Mouse (Mus musculus): ENCODE measurements around the gene Drc1. TPM values are rescaled to one million over a fixed set of nuclear protein-coding genes. Genes with fewer than 3 reads are reported as not detected.

Gene Drc1
- polyA plus RNA-seq, 1 experiment from 2014 or later: 5.5 TPM

- no peak overlapping the region for H3K9ac ChIP-seq
- 0 out of 2 replicates have a peak, but pooled peaks cover 2% of the 10 kb centered on the region for H3K36me3 ChIP-seq (replicated peaks; ENCODE audit: control insufficient read depth, insufficient read depth)
- peak; percentile 46 for DNase-seq (ENCODE audit: low spot score)
- no peaks in the 10 kb centered on the region for H3K27me3 ChIP-seq (ENCODE audit: control insufficient read depth, insufficient read depth, low read length)
- H3K27ac ChIP-seq: no peak overlapping the region
- H3K4me3 ChIP-seq (replicated peaks; ENCODE audit: low read length): no peak overlapping the region
- no peaks in the 10 kb centered on the region for H3K9me3 ChIP-seq (ENCODE audit: control insufficient read depth, low read length)
- no peak overlapping the region for H3K4me2 ChIP-seq (replicated peaks)
- 0 out of 2 replicates have a peak, but pooled peaks cover 8% of the 10 kb centered on the region for H3K4me1 ChIP-seq (replicated peaks; ENCODE audit: control insufficient read depth, insufficient read depth, low read length)
- 60% methylated on average over 9 of the region's 9 CpGs for WGBS
- no peak for ATAC-seq (ENCODE audit: low FRiP score)
These were observed 37.4 kb upstream of the Drc1 start for GRCm38 (mm10) chr5:30243741-30244140.

- H3K4me2 ChIP-seq (replicated peaks): no peak overlapping the region
These were observed 35.2 kb upstream of the Drc1 start for GRCm38 (mm10) chr5:30245861-30246416.

GRCm38 (mm10) chr5:30247666-30248065 lies 33.5 kb upstream of the Drc1 start:
- WGBS: 97% methylated on average over 1 of the region's 1 CpGs

More at GRCm38 (mm10) chr5:30245861-30246416, 35.2 kb upstream of the Drc1 start:
- H3K4me3 ChIP-seq (replicated peaks; ENCODE audit: low read length): no peak overlapping the region
- H3K27me3 ChIP-seq (ENCODE audit: control insufficient read depth, insufficient read depth, low read length): no peaks in the 10 kb centered on the region
- no peaks in the 10 kb centered on the region for H3K9me3 ChIP-seq (ENCODE audit: control insufficient read depth, low read length)
- no peak for DNase-seq (ENCODE audit: low spot score)
- H3K27ac ChIP-seq: no peak overlapping the region
- 94% methylated on average over 9 of the region's 9 CpGs for WGBS
- H3K9ac ChIP-seq: no peak overlapping the region
- H3K36me3 ChIP-seq (replicated peaks; ENCODE audit: control insufficient read depth, insufficient read depth): 0 out of 2 replicates have a peak, but pooled peaks cover 14% of the 10 kb centered on the region
- H3K4me1 ChIP-seq (replicated peaks; ENCODE audit: control insufficient read depth, insufficient read depth, low read length): 0 out of 2 replicates have a peak, but pooled peaks cover 8% of the 10 kb centered on the region
- no peak for ATAC-seq (ENCODE audit: low FRiP score)

GRCm38 (mm10) chr5:30255567-30256354 lies 25.4 kb upstream of the Drc1 start:
- WGBS: 87% methylated on average over 12 of the region's 12 CpGs
- H3K4me2 ChIP-seq (replicated peaks): no peak overlapping the region
- DNase-seq (ENCODE audit: low spot score): no peak
- H3K27ac ChIP-seq: no peak overlapping the region
- H3K4me1 ChIP-seq (replicated peaks; ENCODE audit: control insufficient read depth, insufficient read depth, low read length): no peaks in the 10 kb centered on the region
- peaks cover 68% of the 10 kb centered on the region for H3K36me3 ChIP-seq (replicated peaks; ENCODE audit: control insufficient read depth, insufficient read depth)
- no peak overlapping the region for H3K4me3 ChIP-seq (replicated peaks; ENCODE audit: low read length)
- no peak overlapping the region for H3K9ac ChIP-seq
- ATAC-seq (ENCODE audit: low FRiP score): no peak
- no peaks in the 10 kb centered on the region for H3K9me3 ChIP-seq (ENCODE audit: control insufficient read depth, low read length)
- H3K27me3 ChIP-seq (ENCODE audit: control insufficient read depth, insufficient read depth, low read length): no peaks in the 10 kb centered on the region

More at GRCm38 (mm10) chr5:30247666-30248065, 33.5 kb upstream of the Drc1 start:
- Histone ChIP-seq H3K27ac (no peak overlapping the region), H3K4me3 (replicated peaks; ENCODE audit: low read length) (no peak overlapping the region), H3K4me1 (replicated peaks; ENCODE audit: control insufficient read depth, insufficient read depth, low read length) (0 out of 2 replicates have a peak, but pooled peaks cover 8% of the 10 kb centered on the region), H3K4me2 (replicated peaks) (no peak overlapping the region), H3K36me3 (replicated peaks; ENCODE audit: control insufficient read depth, insufficient read depth) (peaks cover 26% of the 10 kb centered on the region; the same call in 1 of the 2 replicates), H3K9me3 (ENCODE audit: control insufficient read depth, low read length) (no peaks in the 10 kb centered on the region), H3K27me3 (ENCODE audit: control insufficient read depth, insufficient read depth, low read length) (no peaks in the 10 kb centered on the region), H3K9ac (no peak overlapping the region)
- ATAC-seq (ENCODE audit: low FRiP score) (no peak), DNase-seq (ENCODE audit: low spot score) (no peak)

GRCm38 (mm10) chr5:30258776-30259175 lies 22.4 kb upstream of the Drc1 start:
- Histone ChIP-seq H3K36me3 (replicated peaks; ENCODE audit: control insufficient read depth, insufficient read depth) (peaks cover 70% of the 10 kb centered on the region), H3K4me3 (replicated peaks; ENCODE audit: low read length) (no peak overlapping the region), H3K9ac (no peak overlapping the region), H3K27me3 (ENCODE audit: control insufficient read depth, insufficient read depth, low read length) (no peaks in the 10 kb centered on the region), H3K4me2 (replicated peaks) (no peak overlapping the region), H3K9me3 (ENCODE audit: control insufficient read depth, low read length) (no peaks in the 10 kb centered on the region), H3K4me1 (replicated peaks; ENCODE audit: control insufficient read depth, insufficient read depth, low read length) (no peaks in the 10 kb centered on the region), H3K27ac (no peak overlapping the region)
- 91% methylated on average over 7 of the region's 7 CpGs for WGBS
- DNase-seq (ENCODE audit: low spot score) (no peak), ATAC-seq (ENCODE audit: low FRiP score) (no peak)

GRCm38 (mm10) chr5:30270571-30271190 lies 10.5 kb upstream of the Drc1 start:
- no peaks in the 10 kb centered on the region for H3K9me3 ChIP-seq (ENCODE audit: control insufficient read depth, low read length)
- peaks cover 26% of the 10 kb centered on the region for H3K36me3 ChIP-seq (replicated peaks; ENCODE audit: control insufficient read depth, insufficient read depth)
- DNase-seq (ENCODE audit: low spot score) (no peak), ATAC-seq (ENCODE audit: low FRiP score) (no peak)
- no peak overlapping the region for H3K4me3 ChIP-seq (replicated peaks; ENCODE audit: low read length)
- H3K4me2 ChIP-seq (replicated peaks): no peak overlapping the region
- no peak overlapping the region for H3K27ac ChIP-seq
- no peaks in the 10 kb centered on the region for H3K27me3 ChIP-seq (ENCODE audit: control insufficient read depth, insufficient read depth, low read length)
- H3K9ac ChIP-seq: no peak overlapping the region; the same call in 1 of the 2 replicates
- WGBS: 70% methylated on average over 11 of the region's 11 CpGs
- H3K4me1 ChIP-seq (replicated peaks; ENCODE audit: control insufficient read depth, insufficient read depth, low read length): no peaks in the 10 kb centered on the region

GRCm38 (mm10) chr5:30271599-30272281 lies 9.4 kb upstream of the Drc1 start:
- ATAC-seq (ENCODE audit: low FRiP score): no peak
- DNase-seq (ENCODE audit: low spot score): no peak
- Histone ChIP-seq H3K9ac (no peak overlapping the region), H3K4me2 (replicated peaks) (no peak overlapping the region), H3K27ac (no peak overlapping the region), H3K36me3 (replicated peaks; ENCODE audit: control insufficient read depth, insufficient read depth) (peaks cover 15% of the 10 kb centered on the region), H3K27me3 (ENCODE audit: control insufficient read depth, insufficient read depth, low read length) (no peaks in the 10 kb centered on the region), H3K4me3 (replicated peaks; ENCODE audit: low read length) (no peak overlapping the region), H3K4me1 (replicated peaks; ENCODE audit: control insufficient read depth, insufficient read depth, low read length) (no peaks in the 10 kb centered on the region), H3K9me3 (ENCODE audit: control insufficient read depth, low read length) (no peaks in the 10 kb centered on the region)
- WGBS: 94% methylated on average over 11 of the region's 11 CpGs

GRCm38 (mm10) chr5:30276361-30276760 lies 4.8 kb upstream of the Drc1 start:
- Histone ChIP-seq H3K4me1 (replicated peaks; ENCODE audit: control insufficient read depth, insufficient read depth, low read length) (0 out of 2 replicates have a peak, but pooled peaks cover 4% of the 10 kb centered on the region), H3K9me3 (ENCODE audit: control insufficient read depth, low read length) (no peaks in the 10 kb centered on the region), H3K4me3 (replicated peaks; ENCODE audit: low read length) (no peak overlapping the region), H3K4me2 (replicated peaks) (no peak overlapping the region), H3K9ac (no peak overlapping the region), H3K36me3 (replicated peaks; ENCODE audit: control insufficient read depth, insufficient read depth) (no peaks in the 10 kb centered on the region), H3K27ac (no peak overlapping the region), H3K27me3 (ENCODE audit: control insufficient read depth, insufficient read depth, low read length) (no peaks in the 10 kb centered on the region)
- DNase-seq (ENCODE audit: low spot score) (no peak), ATAC-seq (ENCODE audit: low FRiP score) (no peak)
- 93% methylated on average over 2 of the region's 2 CpGs for WGBS

- no peak overlapping the region for H3K9ac ChIP-seq
- H3K4me3 ChIP-seq (replicated peaks; ENCODE audit: low read length): no peak overlapping the region
- H3K27ac ChIP-seq: no peak overlapping the region
- ATAC-seq (ENCODE audit: low FRiP score) (no peak), DNase-seq (ENCODE audit: low spot score) (no peak)
- H3K36me3 ChIP-seq (replicated peaks; ENCODE audit: control insufficient read depth, insufficient read depth): no peaks in the 10 kb centered on the region
- H3K4me2 ChIP-seq (replicated peaks): no peak overlapping the region
- 0 out of 2 replicates have a peak, but pooled peaks cover 4% of the 10 kb centered on the region for H3K4me1 ChIP-seq (replicated peaks; ENCODE audit: control insufficient read depth, insufficient read depth, low read length)
- H3K9me3 ChIP-seq (ENCODE audit: control insufficient read depth, low read length): no peaks in the 10 kb centered on the region
- H3K27me3 ChIP-seq (ENCODE audit: control insufficient read depth, insufficient read depth, low read length): no peaks in the 10 kb centered on the region
- 89% methylated on average over 3 of the region's 3 CpGs for WGBS
These were observed 2.2 kb upstream of the Drc1 start for GRCm38 (mm10) chr5:30278952-30279351.

All from hindbrain, embryonic 14.5 days (tissue).